Mouse (Mus musculus): Measurements from ENCODE around the gene Mrpl2.

- TF ChIP-seq CTCF (IDR thresholded peaks at IDR 0.05; ENCODE audit: control insufficient read depth, insufficient read depth, insufficient read length) (no peak), USF1 (IDR thresholded peaks at IDR 0.05; ENCODE audit: low read depth) (no peak), MYOD1 (IDR thresholded peaks at IDR 0.05; ENCODE audit: control insufficient read depth, insufficient read length, low read depth) (no peak), CEBPB (IDR thresholded peaks at IDR 0.05; ENCODE audit: low read depth) (no peak)
These were observed 27.0 kb upstream of the Mrpl2 start for GRCm38 (mm10) chr17:46618769-46619682.
